Mouse (Mus musculus) embryonic facial prominence, embryonic 12.5 days (tissue): ENCODE measurements around the gene Arhgap24. TPM values are rescaled to one million over a fixed set of nuclear protein-coding genes. Genes with fewer than 3 reads are reported as not detected.

Experiments used
- ATAC-seq: fragments of 200-750 bp; cut with Nextera tagmentation; 2 replicates; pipeline ENCODE4 v1.8.0; 2017; ENCODE audit not compliant: insufficient number of reproducible peaks, insufficient read depth, low FRiP score, low TSS enrichment
- H3K27ac ChIP-seq: fragments of 300-500 bp; sonication (generic); 2 replicates; pipeline ENCODE4 v1.5.1; 2016; ENCODE audit warnings: mild to moderate bottlenecking
- H3K27me3 ChIP-seq: fragments of 300-500 bp; sonication (generic); 2 replicates; pipeline ENCODE4 v1.6.1; 2016; ENCODE audit warnings: mild to moderate bottlenecking, moderate library complexity
- H3K36me3 ChIP-seq: fragments of 300-500 bp; sonication (generic); 2 replicates; pipeline ENCODE4 v1.6.1; 2016; ENCODE audit warnings: mild to moderate bottlenecking
- H3K4me1 ChIP-seq: fragments of 300-500 bp; sonication (generic); 2 replicates; pipeline ENCODE4 v1.6.1; 2016
- H3K4me2 ChIP-seq: fragments of 300-500 bp; sonication (generic); replicated peaks from 2 replicates; pipeline ENCODE4 v1.6.1; 2016; ENCODE audit warnings: mild to moderate bottlenecking, moderate library complexity
- H3K4me3 ChIP-seq: fragments of 300-500 bp; sonication (generic); 2 replicates; pipeline ENCODE4 v1.5.1; 2016; ENCODE audit warnings: mild to moderate bottlenecking
- H3K9ac ChIP-seq: fragments of 300-500 bp; sonication (generic); 2 replicates; pipeline ENCODE4 v1.6.1; 2016; ENCODE audit warnings: mild to moderate bottlenecking, moderate library complexity
- H3K9me3 ChIP-seq: fragments of 300-500 bp; sonication (generic); 2 replicates; pipeline ENCODE4 v1.6.1; 2016; ENCODE audit warnings: mild to moderate bottlenecking, moderate library complexity
- WGBS: fragments of 180-500 bp; shearing (Covaris S2); methylation state at CpG from one replicate; pipeline ENCODE4 v1.1.7; 2016; 5-methylcytosine and 5-hydroxymethylcytosine counted together
- polyA plus RNA-seq: library from polyadenylated mRNA; unstranded; fragments of >200 nt; fragmentation: Nextera tagmentation; extraction: Ambion mirVana; gene quantifications from 2 replicates; pipeline ENCODE4 v1.2.1, GENCODE M21; 2016

Arhgap24 gene
- polyA plus RNA-seq, 1 experiment from 2014 or later = 22.4 TPM

- H3K9me3 ChIP-seq = no peaks in the 10 kb centered on the region
- H3K36me3 ChIP-seq = no peaks in the 10 kb centered on the region
- peaks cover 15% of the 10 kb centered on the region for H3K4me1 ChIP-seq
- ATAC-seq = no peak
- H3K9ac ChIP-seq = no peak overlapping the region
- peak overlapping the region; percentile 7; the same call in 1 of the 2 replicates for H3K27ac ChIP-seq
- no peak overlapping the region for H3K4me2 ChIP-seq
- no peak overlapping the region for H3K4me3 ChIP-seq
- WGBS = 47% methylated on average over 3 of the region's 3 CpGs
- no peaks in the 10 kb centered on the region for H3K27me3 ChIP-seq
Observed at GRCm38 (mm10) chr5:102550211-102550610, 69.0 kb downstream of the Arhgap24 start.

- Histone ChIP-seq H3K9ac (no peak overlapping the region), H3K4me1 (peaks cover 15% of the 10 kb centered on the region), H3K36me3 (no peaks in the 10 kb centered on the region), H3K27ac (peak overlapping the region; percentile 63; the same call in 1 of the 2 replicates), H3K9me3 (no peaks in the 10 kb centered on the region), H3K4me3 (no peak overlapping the region), H3K27me3 (no peaks in the 10 kb centered on the region), H3K4me2 (0 out of 2 replicates have a peak overlapping the region, but pooled peaks have one; percentile 24)
- WGBS = 29% methylated on average over 11 of the region's 11 CpGs
- no peak for ATAC-seq
Observed at GRCm38 (mm10) chr5:102550870-102551637, 69.9 kb downstream of the Arhgap24 start.

- Histone ChIP-seq H3K4me1 (peaks cover 15% of the 10 kb centered on the region), H3K9me3 (no peaks in the 10 kb centered on the region), H3K27me3 (no peaks in the 10 kb centered on the region), H3K36me3 (no peaks in the 10 kb centered on the region), H3K4me2 (no peak overlapping the region), H3K9ac (no peak overlapping the region), H3K27ac (no peak overlapping the region), H3K4me3 (no peak overlapping the region)
- WGBS = 82% methylated on average over 1 of the region's 1 CpGs
- ATAC-seq = no peak
Observed at GRCm38 (mm10) chr5:102552533-102552932, 71.3 kb downstream of the Arhgap24 start.

- no peak overlapping the region for H3K4me2 ChIP-seq
- H3K4me1 ChIP-seq = peaks cover 6% of the 10 kb centered on the region; the same call in 1 of the 2 replicates
- WGBS = 78% methylated on average over 4 of the region's 4 CpGs
- no peaks in the 10 kb centered on the region for H3K36me3 ChIP-seq
- H3K27me3 ChIP-seq = no peaks in the 10 kb centered on the region
- H3K27ac ChIP-seq = no peak overlapping the region
- no peak for ATAC-seq
- no peak overlapping the region for H3K4me3 ChIP-seq
- no peaks in the 10 kb centered on the region for H3K9me3 ChIP-seq
- H3K9ac ChIP-seq = no peak overlapping the region
Observed at GRCm38 (mm10) chr5:102555958-102556357, 74.8 kb downstream of the Arhgap24 start.

- no peak for ATAC-seq
- H3K4me3 ChIP-seq = no peak overlapping the region
- H3K4me1 ChIP-seq = no peaks in the 10 kb centered on the region
- H3K36me3 ChIP-seq = no peaks in the 10 kb centered on the region
- no peak overlapping the region for H3K27ac ChIP-seq
- no peaks in the 10 kb centered on the region for H3K27me3 ChIP-seq
- no peak overlapping the region for H3K9ac ChIP-seq
- no peak overlapping the region for H3K4me2 ChIP-seq
- H3K9me3 ChIP-seq = no peaks in the 10 kb centered on the region
- WGBS = 77% methylated on average over 6 of the region's 6 CpGs
Observed at GRCm38 (mm10) chr5:102560270-102560669, 79.1 kb downstream of the Arhgap24 start.

GRCm38 (mm10) chr5:102563971-102564370 lies 82.8 kb downstream of the Arhgap24 start:
- no peak for ATAC-seq
- WGBS = 68% methylated on average over 4 of the region's 4 CpGs
- Histone ChIP-seq H3K27me3 (no peaks in the 10 kb centered on the region), H3K4me1 (peaks cover 3% of the 10 kb centered on the region; the same call in 1 of the 2 replicates), H3K36me3 (no peaks in the 10 kb centered on the region), H3K4me3 (no peak overlapping the region), H3K9ac (no peak overlapping the region), H3K4me2 (no peak overlapping the region), H3K27ac (no peak overlapping the region), H3K9me3 (no peaks in the 10 kb centered on the region)

GRCm38 (mm10) chr5:102568764-102569163 lies 87.6 kb downstream of the Arhgap24 start:
- Histone ChIP-seq H3K36me3 (no peaks in the 10 kb centered on the region), H3K27me3 (no peaks in the 10 kb centered on the region), H3K27ac (no peak overlapping the region), H3K4me1 (peaks cover 6% of the 10 kb centered on the region; the same call in 1 of the 2 replicates), H3K9me3 (no peaks in the 10 kb centered on the region), H3K4me2 (no peak overlapping the region), H3K4me3 (no peak overlapping the region), H3K9ac (no peak overlapping the region)
- ATAC-seq = no peak
- WGBS = 74% methylated on average over 5 of the region's 5 CpGs

- Histone ChIP-seq H3K27me3 (no peaks in the 10 kb centered on the region), H3K4me1 (peaks cover 3% of the 10 kb centered on the region; the same call in 1 of the 2 replicates), H3K36me3 (no peaks in the 10 kb centered on the region), H3K4me3 (no peak overlapping the region), H3K9me3 (no peaks in the 10 kb centered on the region), H3K27ac (no peak overlapping the region), H3K4me2 (no peak overlapping the region), H3K9ac (no peak overlapping the region)
- no peak for ATAC-seq
- 86% methylated on average over 2 of the region's 2 CpGs for WGBS
Observed at GRCm38 (mm10) chr5:102571445-102571844, 90.3 kb downstream of the Arhgap24 start.

GRCm38 (mm10) chr5:102576750-102577149 lies 95.6 kb downstream of the Arhgap24 start:
- no peaks in the 10 kb centered on the region for H3K27me3 ChIP-seq
- WGBS = 89% methylated on average over 3 of the region's 3 CpGs
- H3K4me2 ChIP-seq = no peak overlapping the region
- no peak for ATAC-seq
- H3K27ac ChIP-seq = no peak overlapping the region
- no peaks in the 10 kb centered on the region for H3K36me3 ChIP-seq
- peaks cover 6% of the 10 kb centered on the region for H3K4me1 ChIP-seq
- no peak overlapping the region for H3K9ac ChIP-seq
- no peak overlapping the region for H3K4me3 ChIP-seq
- no peaks in the 10 kb centered on the region for H3K9me3 ChIP-seq

GRCm38 (mm10) chr5:102577729-102578128 lies 96.5 kb downstream of the Arhgap24 start:
- Histone ChIP-seq H3K36me3 (no peaks in the 10 kb centered on the region), H3K27me3 (no peaks in the 10 kb centered on the region), H3K4me2 (no peak overlapping the region), H3K27ac (no peak overlapping the region), H3K4me1 (peaks cover 5% of the 10 kb centered on the region), H3K9me3 (no peaks in the 10 kb centered on the region), H3K9ac (no peak overlapping the region), H3K4me3 (no peak overlapping the region)
- 38% methylated on average over 3 of the region's 3 CpGs for WGBS
- ATAC-seq = peak; percentile 41; the same call in 1 of the 2 replicates

- H3K27ac ChIP-seq = peak overlapping the region; percentile 63
- no peaks in the 10 kb centered on the region for H3K36me3 ChIP-seq
- 56% methylated on average over 8 of the region's 8 CpGs for WGBS
Observed at GRCm38 (mm10) chr5:102578431-102578830, 97.2 kb downstream of the Arhgap24 start.

GRCm38 (mm10) chr5:102582864-102583410 lies 101.7 kb downstream of the Arhgap24 start:
- 61% methylated on average over 6 of the region's 6 CpGs for WGBS

More at GRCm38 (mm10) chr5:102578431-102578830, 97.2 kb downstream of the Arhgap24 start:
- Histone ChIP-seq H3K9me3 (no peaks in the 10 kb centered on the region), H3K4me2 (no peak overlapping the region), H3K4me1 (peaks cover 9% of the 10 kb centered on the region), H3K9ac (no peak overlapping the region), H3K4me3 (no peak overlapping the region), H3K27me3 (no peaks in the 10 kb centered on the region)
- ATAC-seq = no peak

More at GRCm38 (mm10) chr5:102582864-102583410, 101.7 kb downstream of the Arhgap24 start:
- no peak for ATAC-seq
- H3K4me2 ChIP-seq = no peak overlapping the region
- no peak overlapping the region for H3K9ac ChIP-seq
- H3K4me1 ChIP-seq = peaks cover 9% of the 10 kb centered on the region
- no peaks in the 10 kb centered on the region for H3K9me3 ChIP-seq
- H3K27ac ChIP-seq = no peak overlapping the region
- H3K27me3 ChIP-seq = no peaks in the 10 kb centered on the region
- H3K4me3 ChIP-seq = no peak overlapping the region
- no peaks in the 10 kb centered on the region for H3K36me3 ChIP-seq
